Mouse (Mus musculus): Measurements from ENCODE around the gene Pkig.

- TF ChIP-seq POLR2A (IDR thresholded peaks at IDR 0.05; ENCODE audit: borderline replicate concordance, extremely low read depth, insufficient read depth, insufficient read length, poor library complexity, severe bottlenecking), result no peak
- TF ChIP-seq CTCF (IDR thresholded peaks at IDR 0.05; ENCODE audit: borderline replicate concordance, extremely low read depth, insufficient read depth, insufficient read length), result no peak
Observed at GRCm38 (mm10) chr2:163710000-163710399, 51.8 kb downstream of the Pkig start.
